8 mouse cellular contexts compared by ENCODE assay signal in the genomic region with DNA sequence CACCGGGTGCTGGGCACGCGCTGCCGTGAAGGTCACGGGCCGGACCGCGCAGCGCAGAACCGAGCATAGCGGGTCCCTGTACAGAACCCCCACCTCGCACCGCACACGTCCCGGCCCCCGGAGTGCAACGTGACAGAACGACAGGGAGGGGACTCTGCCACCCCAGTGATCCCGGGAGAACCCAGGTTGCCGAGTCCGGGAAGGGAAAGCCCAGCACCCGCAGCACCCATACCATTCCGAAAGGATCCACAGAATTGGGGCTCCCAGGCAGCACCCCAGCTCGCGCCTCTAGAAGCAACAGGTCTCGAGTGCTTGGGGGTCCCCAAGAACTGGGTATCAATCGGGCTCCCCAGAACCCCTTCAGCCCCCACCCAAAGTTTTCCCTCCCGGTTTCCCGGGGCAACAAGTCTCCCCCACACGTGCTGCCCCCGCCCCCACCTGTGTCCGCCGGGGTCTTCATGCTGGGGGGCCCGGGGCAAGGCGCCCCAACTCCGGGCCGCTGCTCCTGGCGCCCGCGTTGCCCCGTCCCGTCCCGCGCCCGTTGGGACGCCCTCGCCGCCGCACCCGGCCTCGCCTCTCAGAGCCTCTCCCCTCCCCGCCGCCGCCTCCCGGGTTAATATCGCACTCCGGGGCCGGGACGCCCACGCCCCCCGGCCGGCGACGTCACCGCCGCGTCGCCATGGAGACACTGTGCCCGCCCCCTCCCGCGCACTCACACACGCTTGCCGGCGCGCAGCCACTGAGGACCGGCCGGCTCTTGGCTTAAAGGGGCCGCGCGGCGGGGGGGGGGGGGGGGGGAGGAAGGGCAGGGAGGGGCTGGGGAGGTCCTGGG. TPM values are rescaled to one million over a fixed set of nuclear protein-coding genes. Genes with fewer than 3 reads are reported as not detected.
DNase-seq lines count a peak whose midpoint lies in the region; ATAC-seq and TF ChIP-seq lines count a peak whose summit lies in the region.

A gene (minus strand): TSS at position 621 of the 832 bp plus-strand sequence.

- H3K79me3 ChIP-seq in C2C12 (ENCODE audit: low read depth), result peaks cover 44% of the 10 kb centered on the region

- H3K27ac ChIP-seq in brown adipose tissue, adult 24 weeks (replicated peaks; ENCODE audit: low read depth, low read length), result peak within 1 kb of the TSS; percentile 89
- peak within 1 kb of the TSS; percentile 98 for H3K27ac ChIP-seq in heart, embryonic 12.5 days (ENCODE audit: poor library complexity, severe bottlenecking)
- H3K27ac ChIP-seq in kidney, postnatal 0 days, result peak within 1 kb of the TSS; percentile 96
- H3K27ac ChIP-seq in liver, adult 2 months (replicated peaks; ENCODE audit: insufficient read depth, low read depth, low read length), result peak within 1 kb of the TSS; percentile 82

- H3K36me3 ChIP-seq in C2C12 (ENCODE audit: control insufficient read depth, insufficient read depth), result peaks cover 10% of the 10 kb centered on the region
- peaks cover 11% of the 10 kb centered on the region for H3K36me3 ChIP-seq in heart, embryonic 12.5 days
- peaks cover 7% of the 10 kb centered on the region; the same call in 1 of the 2 replicates for H3K36me3 ChIP-seq in kidney, postnatal 0 days (ENCODE audit: insufficient read depth, low read length)
- peaks cover 2% of the 10 kb centered on the region; the same call in 1 of the 2 replicates for H3K36me3 ChIP-seq in liver, adult 2 months (ENCODE audit: control insufficient read depth, insufficient read depth, low read length)

- peak within 1 kb of the TSS; percentile 96 for H3K4me2 ChIP-seq in heart, embryonic 12.5 days
- H3K4me2 ChIP-seq in kidney, postnatal 0 days (ENCODE audit: low read length), result peak within 1 kb of the TSS; percentile 81

- H3K4me1 ChIP-seq in brown adipose tissue, adult 24 weeks (ENCODE audit: control insufficient read depth, insufficient read depth, insufficient read length, low read length), result peaks cover 19% of the 10 kb centered on the region
- H3K4me1 ChIP-seq in heart, embryonic 12.5 days (replicated peaks), result peaks cover 42% of the 10 kb centered on the region
- peaks cover 32% of the 10 kb centered on the region for H3K4me1 ChIP-seq in kidney, postnatal 0 days (replicated peaks; ENCODE audit: insufficient read depth, low read length)
- H3K4me1 ChIP-seq in liver, adult 2 months (ENCODE audit: control insufficient read depth, insufficient read depth, low read length), result peaks cover 12% of the 10 kb centered on the region

- TF ChIP-seq POLR2A in liver, adult 2 months (IDR thresholded peaks at IDR 0.05; ENCODE audit: extremely low read depth, insufficient read depth, low read length), result peak; percentile 95

- H3K27me3 ChIP-seq in C2C12 (ENCODE audit: control insufficient read depth, insufficient read depth, insufficient read length), result no peaks in the 10 kb centered on the region
- no peaks in the 10 kb centered on the region for H3K27me3 ChIP-seq in heart, embryonic 12.5 days (replicated peaks)
- no peaks in the 10 kb centered on the region for H3K27me3 ChIP-seq in kidney, postnatal 0 days (ENCODE audit: insufficient read depth, low read length)
- no peaks in the 10 kb centered on the region for H3K27me3 ChIP-seq in liver, adult 2 months (ENCODE audit: control insufficient read depth, insufficient read depth, low read length)

- peak within 1 kb of the TSS; percentile 77 for H3ac ChIP-seq in C2C12 (ENCODE audit: control insufficient read depth, insufficient read length, low read depth)

- peak; percentile 91 for ATAC-seq in erythroid progenitor cell, adult 5-6 weeks (replicated peaks; ENCODE audit: low FRiP score, poor library complexity, severe bottlenecking)
- ATAC-seq in heart, embryonic 12.5 days (ENCODE audit: insufficient number of reproducible peaks, low FRiP score), result peak; percentile 87
- peak; percentile 80 for ATAC-seq in kidney, postnatal 0 days (replicated peaks; ENCODE audit: low FRiP score, low read depth)
- ATAC-seq in monocyte, adult 5-6 weeks (replicated peaks; ENCODE audit: insufficient number of reproducible peaks, low FRiP score, low TSS enrichment, poor library complexity, severe bottlenecking), result peak; percentile 75

- H3K4me3 ChIP-seq in C2C12 (ENCODE audit: insufficient read depth, poor library complexity, severe bottlenecking), result peak within 1 kb of the TSS; percentile 92
- peak within 1 kb of the TSS; percentile 83 for H3K4me3 ChIP-seq in brown adipose tissue, adult 24 weeks (ENCODE audit: insufficient read depth, low read depth, low read length)
- H3K4me3 ChIP-seq in heart, embryonic 12.5 days, result peak within 1 kb of the TSS; percentile 95
- H3K4me3 ChIP-seq in kidney, postnatal 0 days (replicated peaks; ENCODE audit: low read depth, low read length), result peak within 1 kb of the TSS; percentile 97
- H3K4me3 ChIP-seq in liver, adult 2 months (ENCODE audit: insufficient read depth, low read depth, low read length), result peak within 1 kb of the TSS; percentile 90

- H3K9ac ChIP-seq in heart, embryonic 12.5 days, result peak within 1 kb of the TSS; percentile 97
- H3K9ac ChIP-seq in kidney, postnatal 0 days (ENCODE audit: low read depth, low read length), result peak within 1 kb of the TSS; percentile 97
- H3K9ac ChIP-seq in liver, adult 2 months (ENCODE audit: low read depth, low read length), result peak within 1 kb of the TSS; percentile 93

- no peaks in the 10 kb centered on the region for H3K9me3 ChIP-seq in heart, embryonic 12.5 days (replicated peaks)
- no peaks in the 10 kb centered on the region for H3K9me3 ChIP-seq in kidney, postnatal 0 days (replicated peaks; ENCODE audit: low read length)

- WGBS in heart, embryonic 12.5 days, result under 1% methylated on average over 63 of the region's 81 CpGs
- under 1% methylated on average over 63 of the region's 81 CpGs for WGBS in kidney, postnatal 0 days
- 1% methylated on average over 70 of the region's 81 CpGs for WGBS in liver, adult 2 months

- TF ChIP-seq CTCF in C2C12 (IDR thresholded peaks at IDR 0.05; ENCODE audit: control insufficient read depth, insufficient read depth, insufficient read length), result no peak
- no peak for TF ChIP-seq CTCF in kidney, postnatal 0 days (IDR thresholded peaks at IDR 0.05; ENCODE audit: low read depth)
- TF ChIP-seq CTCF in liver, adult 2 months (IDR thresholded peaks at IDR 0.05; ENCODE audit: low read depth, low read length), result no peak

- peak; percentile 95 for DNase-seq in kidney, postnatal 0 days (ENCODE audit: low spot score)
- DNase-seq in liver, adult 2 months (ENCODE audit: extremely low read depth, low read depth, low spot score), result peak; percentile 58
- DNase-seq in spleen, postnatal 36 days (ENCODE audit: low spot score in 2 of 2), result peak; percentile 92 to 93

- H3K79me2 ChIP-seq in C2C12 (ENCODE audit: control insufficient read depth, insufficient read depth), result peaks cover 51% of the 10 kb centered on the region
- H3K79me2 ChIP-seq in liver, adult 2 months (ENCODE audit: control insufficient read depth, insufficient read depth, low read length), result peaks cover 35% of the 10 kb centered on the region; the same call in 1 of the 2 replicates

TF ChIP-seq in C2C12, 6 proteins besides CTCF, POLR2A, EP300 and RAD21:
- TF ChIP-seq MYOG (IDR thresholded peaks at IDR 0.05; ENCODE audit: control insufficient read depth, extremely low read depth, insufficient read length), result no peak
- TF ChIP-seq USF1 (IDR thresholded peaks at IDR 0.05; ENCODE audit: low read depth), result no peak
- TF ChIP-seq FOSL1 (IDR thresholded peaks at IDR 0.05; ENCODE audit: insufficient read depth, low read length, poor library complexity, severe bottlenecking), result no peak
- no peak for TF ChIP-seq MAX (IDR thresholded peaks at IDR 0.05)
- TF ChIP-seq CEBPB (IDR thresholded peaks at IDR 0.05; ENCODE audit: low read depth), result no peak
- no peak for TF ChIP-seq MYOD1 (IDR thresholded peaks at IDR 0.05; ENCODE audit: control insufficient read depth, insufficient read length, low read depth)

RNA-seq across cellular contexts. Expression of the gene that starts here (rescaled TPM):
- 61.8 TPM for polyA plus RNA-seq in C2C12 (2012; fragmentation: generic; extraction: Trizol)
- 7.1 and 7.4 TPM in 2 replicates for polyA plus RNA-seq in brown adipose tissue, adult 24 weeks (2012; ENCODE audit: insufficient read depth, insufficient read length, missing spikeins)
- total RNA-seq in erythroid progenitor cell, adult 5-6 weeks (2015; ENCODE audit: low replicate concordance), result 0.72 and 3.4 TPM in 2 replicates
- total RNA-seq in erythroid progenitor cell, adult 5-6 weeks (2017; ENCODE audit: low replicate concordance), result 0.61 and 1.8 TPM in 2 replicates
- polyA plus RNA-seq in heart, embryonic 12.5 days (2016; fragmentation: Nextera tagmentation; extraction: Ambion mirVana), result 17.6 and 20.4 TPM in 2 replicates
- polyA plus RNA-seq in kidney, postnatal 0 days (2015; fragmentation: Nextera tagmentation; extraction: Ambion mirVana), result 12.7 and 18.6 TPM in 2 replicates
- total RNA-seq in liver, adult 2 months (2014; rRNA removed), result 7.4 and 8.8 TPM in 2 replicates
- 23.3 and 27.0 TPM in 2 replicates for polyA plus RNA-seq in liver, adult 2 months (2012; rRNA removed)
- 3.7 to 8.1 TPM (median 7.3 TPM) in 3 replicates for total RNA-seq in monocyte, adult 5-6 weeks (2017)

Comparison
In these comparisons a context has a peak if more than half of its experiments do, and no peak if none do; other contexts are left out.
1. Peak in every context shown above with its lines: DNase-seq, ATAC-seq, H3K4me3 ChIP-seq and H3K27ac ChIP-seq.